Mouse (Mus musculus) midbrain, embryonic 10.5 days (tissue): ENCODE results near the gene Hist1h4c. TPM values are rescaled to one million over a fixed set of nuclear protein-coding genes. Genes with fewer than 3 reads are reported as not detected.
A peak's percentile ranks its signal among the peaks of the same experiment; 100 is the strongest.

Experiments
- DNase-seq: peaks from one replicate; pipeline ENCODE4 v3.0.0-alpha.2; 2017; ENCODE audit warnings: low spot score
- H3K27ac ChIP-seq: fragments of 300-500 bp; sonication (generic); replicated peaks from 2 replicates; pipeline ENCODE4 v1.5.1; 2016; ENCODE audit warnings: mild to moderate bottlenecking
- H3K27me3 ChIP-seq: fragments of 300-500 bp; sonication (generic); 2 replicates; pipeline ENCODE4 v1.6.1; 2016; ENCODE audit warnings: low read depth, mild to moderate bottlenecking; ENCODE audit not compliant: poor library complexity, severe bottlenecking
- H3K36me3 ChIP-seq: fragments of 300-500 bp; sonication (generic); 2 replicates; pipeline ENCODE4 v1.6.1; 2016; ENCODE audit warnings: mild to moderate bottlenecking, moderate library complexity
- H3K4me1 ChIP-seq: fragments of 300-500 bp; sonication (generic); 2 replicates; pipeline ENCODE4 v1.6.1; 2016
- H3K4me3 ChIP-seq: fragments of 300-500 bp; sonication (generic); 2 replicates; pipeline ENCODE4 v1.5.1; 2016; ENCODE audit warnings: mild to moderate bottlenecking, moderate library complexity
- H3K9me3 ChIP-seq: fragments of 300-500 bp; sonication (generic); replicated peaks from 2 replicates; pipeline ENCODE4 v1.6.1; 2016; ENCODE audit warnings: mild to moderate bottlenecking
- WGBS: fragments of 180-500 bp; shearing (Covaris S2); methylation state at CpG from one replicate; pipeline ENCODE4 v1.1.7; 2016; 5-methylcytosine and 5-hydroxymethylcytosine counted together
- polyA plus RNA-seq: library from polyadenylated mRNA; unstranded; fragments of >200 nt; fragmentation: Nextera tagmentation; extraction: Ambion mirVana; gene quantifications from 2 replicates; pipeline ENCODE4 v1.2.1, GENCODE M21; 2016

The Hist1h4c gene
- polyA plus RNA-seq, 1 experiment from 2014 or later = 4.9 TPM

DNA sequence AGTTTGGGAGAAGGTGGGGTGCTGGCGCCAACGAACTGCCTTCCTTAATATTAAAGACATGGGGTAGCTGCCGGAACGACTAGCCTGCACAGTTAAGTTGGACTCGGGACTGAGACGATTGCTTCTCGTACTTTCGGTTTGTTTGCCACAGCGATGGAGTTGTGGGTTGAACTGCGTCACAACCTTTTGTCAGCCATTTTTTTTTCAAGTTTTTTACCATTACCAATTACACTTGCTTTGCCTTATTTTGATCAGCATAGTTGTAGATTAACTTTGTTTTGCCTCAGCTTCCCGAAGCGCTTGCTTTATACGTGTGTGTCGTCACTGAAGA, 41.6 kb upstream of the Hist1h4c start:
- H3K4me3 ChIP-seq = peak overlapping the region; percentile 67
- H3K27me3 ChIP-seq = no peaks in the 10 kb centered on the region
- DNase-seq = no peak
- H3K9me3 ChIP-seq = no peaks in the 10 kb centered on the region
- 2% methylated on average over 14 of the region's 14 CpGs for WGBS
- H3K36me3 ChIP-seq = no peaks in the 10 kb centered on the region
- H3K4me1 ChIP-seq = peaks cover 45% of the 10 kb centered on the region
- H3K27ac ChIP-seq = peak overlapping the region; percentile 96

- Histone ChIP-seq H3K9me3 (no peaks in the 10 kb centered on the region), H3K36me3 (no peaks in the 10 kb centered on the region), H3K4me1 (peaks cover 39% of the 10 kb centered on the region), H3K4me3 (peak overlapping the region; percentile 67), H3K27ac (peak overlapping the region; percentile 96), H3K27me3 (no peaks in the 10 kb centered on the region)
- peak; percentile 89 for DNase-seq
- under 1% methylated on average over 39 of the region's 39 CpGs for WGBS
Measured at GRCm38 (mm10) chr13:23739069-23739921, 41.0 kb upstream of the Hist1h4c start.

DNA sequence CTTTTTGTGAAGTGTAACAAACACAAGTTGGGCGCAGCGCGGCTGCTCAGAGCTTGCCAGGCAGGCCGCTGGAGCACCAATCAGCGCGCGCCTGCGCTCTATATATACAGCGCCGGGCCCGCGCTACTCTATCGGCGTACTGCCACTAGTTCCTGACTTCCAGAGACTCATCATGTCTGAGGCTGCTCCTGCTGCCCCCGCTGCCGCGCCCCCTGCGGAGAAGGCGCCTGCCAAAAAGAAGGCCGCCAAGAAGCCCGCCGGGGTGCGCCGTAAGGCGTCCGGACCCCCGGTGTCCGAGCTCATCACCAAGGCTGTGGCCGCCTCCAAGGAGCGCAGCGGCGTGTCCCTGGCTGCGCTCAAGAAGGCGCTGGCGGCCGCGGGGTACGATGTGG, 40.4 kb upstream of the Hist1h4c start, which contains the start of gene Hist1h1c:
Gene Hist1h1c (plus strand): TSS at position 132 of the 392 bp plus-strand sequence.
- Histone ChIP-seq H3K4me3 (peak within 1 kb of the TSS; percentile 67), H3K9me3 (no peaks in the 10 kb centered on the region), H3K27me3 (no peaks in the 10 kb centered on the region), H3K27ac (peak within 1 kb of the TSS; percentile 96), H3K4me1 (peaks cover 34% of the 10 kb centered on the region), H3K36me3 (no peaks in the 10 kb centered on the region)
- under 1% methylated on average over 38 of the region's 38 CpGs for WGBS
- peak; percentile 91 for DNase-seq

GRCm38 (mm10) chr13:23738041-23738440, 39.8 kb upstream of the Hist1h4c start:
- WGBS = 22% methylated on average over 4 of the region's 4 CpGs

GRCm38 (mm10) chr13:23737091-23737490, 38.8 kb upstream of the Hist1h4c start:
- WGBS = 81% methylated on average over 5 of the region's 5 CpGs
- Histone ChIP-seq H3K4me3 (no peak overlapping the region), H3K36me3 (no peaks in the 10 kb centered on the region), H3K27me3 (no peaks in the 10 kb centered on the region), H3K4me1 (peaks cover 32% of the 10 kb centered on the region), H3K27ac (peak overlapping the region; percentile 96; the same call in 1 of the 2 replicates), H3K9me3 (no peaks in the 10 kb centered on the region)
- no peak for DNase-seq

More at GRCm38 (mm10) chr13:23738041-23738440, 39.8 kb upstream of the Hist1h4c start:
- H3K4me1 ChIP-seq = peaks cover 34% of the 10 kb centered on the region
- H3K27ac ChIP-seq = peak overlapping the region; percentile 96
- no peak for DNase-seq
- no peaks in the 10 kb centered on the region for H3K36me3 ChIP-seq
- peak overlapping the region; percentile 67 for H3K4me3 ChIP-seq
- no peaks in the 10 kb centered on the region for H3K9me3 ChIP-seq
- H3K27me3 ChIP-seq = no peaks in the 10 kb centered on the region

DNA sequence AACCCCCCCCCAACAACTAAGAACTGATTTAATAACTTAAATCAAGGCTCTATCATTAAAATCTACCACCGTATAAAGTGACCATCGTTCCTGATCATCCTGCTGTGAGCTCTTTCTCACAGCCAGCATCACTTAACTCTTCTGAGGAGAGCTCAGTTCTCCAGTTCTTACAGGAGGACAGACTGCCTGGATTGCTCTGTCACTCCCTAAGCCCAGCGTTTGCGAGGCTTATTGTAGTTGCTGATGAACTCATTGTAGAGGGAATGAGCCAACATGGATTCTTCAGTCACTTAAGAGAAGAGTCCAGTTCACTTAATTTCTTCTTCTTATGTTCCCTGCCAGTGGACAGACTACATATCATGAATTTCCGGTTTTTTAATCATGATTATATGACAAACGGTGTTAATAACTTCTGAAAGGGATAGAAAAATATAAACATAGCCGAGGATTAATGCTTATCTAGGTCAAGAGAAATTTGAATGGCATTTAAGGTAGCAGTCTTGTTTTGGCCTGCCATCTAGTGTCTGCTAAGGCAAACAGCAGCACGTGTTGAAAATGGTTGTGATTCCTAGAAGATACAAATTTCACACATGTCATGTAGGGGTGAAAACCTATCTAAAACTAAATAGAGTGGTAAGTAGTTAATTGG, 34.0 kb upstream of the Hist1h4c start:
- Histone ChIP-seq H3K27ac (no peak overlapping the region), H3K27me3 (no peaks in the 10 kb centered on the region), H3K36me3 (no peaks in the 10 kb centered on the region), H3K9me3 (no peaks in the 10 kb centered on the region), H3K4me1 (no peaks in the 10 kb centered on the region), H3K4me3 (no peak overlapping the region)
- WGBS = 31% methylated on average over 8 of the region's 8 CpGs
- DNase-seq = no peak

DNA sequence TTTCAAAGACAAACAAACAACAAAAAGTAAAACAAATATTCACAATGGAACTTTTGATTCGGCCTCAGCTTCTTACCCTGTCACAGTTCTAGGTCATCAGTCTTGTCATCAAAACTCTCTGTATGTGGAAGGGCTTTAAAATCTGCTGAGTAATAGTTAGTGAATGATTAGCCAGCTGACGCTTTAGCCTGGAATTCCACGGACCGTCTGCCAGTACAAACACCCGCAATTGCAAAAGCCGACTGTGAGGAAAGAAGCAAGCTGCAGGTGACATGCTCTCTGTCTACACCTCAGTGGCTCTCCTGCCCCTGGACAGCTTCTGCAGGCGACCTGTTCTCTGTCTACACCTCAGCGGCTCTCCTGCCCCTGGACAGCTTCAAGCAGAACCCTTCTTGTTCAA, 32.2 kb upstream of the Hist1h4c start:
- WGBS = 67% methylated on average over 8 of the region's 8 CpGs
- H3K9me3 ChIP-seq = no peaks in the 10 kb centered on the region
- H3K27me3 ChIP-seq = no peaks in the 10 kb centered on the region
- H3K4me1 ChIP-seq = no peaks in the 10 kb centered on the region
- 0 out of 2 replicates have a peak overlapping the region, but pooled peaks have one; percentile 33 for H3K27ac ChIP-seq
- H3K36me3 ChIP-seq = no peaks in the 10 kb centered on the region
- no peak overlapping the region for H3K4me3 ChIP-seq
- peak; percentile 11 for DNase-seq

GRCm38 (mm10) chr13:23729706-23730105, 31.5 kb upstream of the Hist1h4c start:
- no peak overlapping the region for H3K27ac ChIP-seq
- H3K27me3 ChIP-seq = no peaks in the 10 kb centered on the region
- peaks cover 3% of the 10 kb centered on the region for H3K4me1 ChIP-seq
- DNase-seq = peak; percentile 6
- no peak overlapping the region for H3K4me3 ChIP-seq
- H3K9me3 ChIP-seq = no peaks in the 10 kb centered on the region
- WGBS = 95% methylated on average over 5 of the region's 5 CpGs
- no peaks in the 10 kb centered on the region for H3K36me3 ChIP-seq

GRCm38 (mm10) chr13:23729192-23729525, 30.9 kb upstream of the Hist1h4c start:
- Histone ChIP-seq H3K27ac (no peak overlapping the region), H3K4me3 (no peak overlapping the region), H3K36me3 (no peaks in the 10 kb centered on the region), H3K9me3 (no peaks in the 10 kb centered on the region), H3K27me3 (no peaks in the 10 kb centered on the region), H3K4me1 (peaks cover 6% of the 10 kb centered on the region)
- 91% methylated on average over 9 of the region's 9 CpGs for WGBS
- DNase-seq = no peak

DNA sequence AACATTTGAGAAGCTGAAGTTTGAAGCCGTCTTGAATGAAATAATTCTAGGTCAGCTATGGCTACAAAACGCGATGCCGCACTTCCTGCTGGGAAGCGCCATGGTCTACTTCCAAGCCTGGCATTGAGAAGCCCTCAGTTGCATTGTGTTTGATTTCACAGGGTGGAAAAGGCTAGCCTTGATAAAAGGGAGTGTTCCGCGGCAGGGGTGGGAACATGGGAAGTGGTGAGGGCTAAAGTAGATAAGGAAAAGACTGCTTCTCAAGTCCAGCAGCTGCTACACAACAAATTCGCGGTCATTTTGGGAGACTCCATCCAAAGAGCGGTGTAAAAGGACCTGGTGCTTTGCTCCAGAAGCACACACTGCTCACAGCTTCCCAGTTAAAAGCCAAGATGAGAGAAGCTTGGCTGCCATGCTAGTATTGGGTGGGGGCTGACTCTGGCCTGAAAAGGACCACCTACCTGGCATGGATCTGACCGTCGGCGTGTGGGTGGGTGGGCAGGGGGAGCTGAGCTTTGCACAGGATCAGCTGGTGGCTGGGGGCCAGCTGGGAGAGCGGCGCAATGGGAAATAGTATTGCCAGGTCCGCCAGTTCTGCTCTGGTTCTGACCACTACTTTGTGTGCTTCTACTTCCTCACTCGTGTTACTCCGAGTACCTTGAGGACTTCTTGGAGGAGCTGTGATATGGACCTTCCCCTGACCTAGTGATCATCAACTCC, 30.4 kb upstream of the Hist1h4c start:
- peaks cover 7% of the 10 kb centered on the region for H3K4me1 ChIP-seq
- WGBS = 86% methylated on average over 18 of the region's 18 CpGs
- H3K27me3 ChIP-seq = no peaks in the 10 kb centered on the region
- peak; percentile 9 for DNase-seq
- H3K4me3 ChIP-seq = no peak overlapping the region
- H3K9me3 ChIP-seq = no peaks in the 10 kb centered on the region
- no peak overlapping the region for H3K27ac ChIP-seq
- no peaks in the 10 kb centered on the region for H3K36me3 ChIP-seq

- Histone ChIP-seq H3K36me3 (no peaks in the 10 kb centered on the region), H3K9me3 (no peaks in the 10 kb centered on the region), H3K27ac (no peak overlapping the region), H3K4me3 (no peak overlapping the region), H3K27me3 (no peaks in the 10 kb centered on the region), H3K4me1 (peaks cover 7% of the 10 kb centered on the region)
- peak; percentile 7 for DNase-seq
- WGBS = no CpG with 5 or more reads among the region's 1 CpGs
Measured at GRCm38 (mm10) chr13:23725213-23725612, 27.0 kb upstream of the Hist1h4c start.

DNA sequence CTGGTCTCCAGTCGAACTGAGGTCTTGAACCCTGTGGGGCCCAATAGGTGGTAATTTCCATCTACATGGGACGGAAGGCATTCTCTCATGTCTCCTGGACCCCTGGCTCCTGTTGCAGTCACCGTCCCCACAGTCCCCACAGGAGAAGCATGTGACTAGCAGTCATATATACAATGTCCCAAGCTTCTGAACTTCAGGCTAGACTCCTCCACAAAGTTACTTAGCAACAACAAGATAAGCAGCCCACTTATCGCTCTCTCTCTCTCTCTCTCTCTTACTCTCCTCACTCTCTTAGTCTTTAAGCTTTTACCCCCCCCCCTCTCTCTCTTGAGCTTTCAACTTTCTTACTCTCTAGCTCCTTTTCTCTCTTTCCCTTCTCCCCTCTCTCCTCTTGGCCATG, 26.0 kb upstream of the Hist1h4c start:
- DNase-seq = peak; percentile 3
- Histone ChIP-seq H3K4me3 (no peak overlapping the region), H3K9me3 (peaks cover 7% of the 10 kb centered on the region; the same call in 1 of the 2 replicates), H3K27ac (no peak overlapping the region), H3K4me1 (peaks cover 7% of the 10 kb centered on the region), H3K36me3 (no peaks in the 10 kb centered on the region), H3K27me3 (no peaks in the 10 kb centered on the region)
- 83% methylated on average over 4 of the region's 4 CpGs for WGBS
